Mouse (Mus musculus): ENCODE measurements around the gene Arhgap45. TPM values are rescaled to one million over a fixed set of nuclear protein-coding genes. Genes with fewer than 3 reads are reported as not detected.

Gene Arhgap45
- 1 to 10 TPM; 3.6 to 4.0 TPM for total RNA-seq (2021)

DNA sequence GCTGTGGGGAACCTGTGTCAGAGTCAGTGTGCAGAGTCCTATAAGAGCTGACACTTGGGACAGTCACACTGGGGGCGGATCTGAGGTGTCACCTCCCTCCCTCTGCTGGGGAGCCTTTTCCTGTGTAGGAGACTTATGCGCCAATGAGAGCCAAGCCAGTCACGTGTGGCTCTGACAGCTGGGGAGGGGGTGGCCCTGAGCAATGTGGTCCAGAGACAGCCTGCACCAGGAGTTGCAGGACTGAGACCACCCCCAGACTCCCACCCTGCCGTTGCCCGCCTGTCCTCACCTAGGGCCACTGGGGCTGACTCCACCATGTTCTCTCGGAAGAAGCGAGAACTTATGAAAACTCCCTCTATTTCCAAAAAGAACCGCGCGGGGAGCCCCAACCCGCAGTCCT, at the start of gene Arhgap45:
Gene Arhgap45 (plus strand): TSS at position 143 of the 400 bp plus-strand sequence.
- DNase-seq (ENCODE audit: low spot score in 2 of 2) = peak in 1 of 2 experiments; percentile 52
- intact Hi-C loops (cut with DNase I) = no loop called here

DNA sequence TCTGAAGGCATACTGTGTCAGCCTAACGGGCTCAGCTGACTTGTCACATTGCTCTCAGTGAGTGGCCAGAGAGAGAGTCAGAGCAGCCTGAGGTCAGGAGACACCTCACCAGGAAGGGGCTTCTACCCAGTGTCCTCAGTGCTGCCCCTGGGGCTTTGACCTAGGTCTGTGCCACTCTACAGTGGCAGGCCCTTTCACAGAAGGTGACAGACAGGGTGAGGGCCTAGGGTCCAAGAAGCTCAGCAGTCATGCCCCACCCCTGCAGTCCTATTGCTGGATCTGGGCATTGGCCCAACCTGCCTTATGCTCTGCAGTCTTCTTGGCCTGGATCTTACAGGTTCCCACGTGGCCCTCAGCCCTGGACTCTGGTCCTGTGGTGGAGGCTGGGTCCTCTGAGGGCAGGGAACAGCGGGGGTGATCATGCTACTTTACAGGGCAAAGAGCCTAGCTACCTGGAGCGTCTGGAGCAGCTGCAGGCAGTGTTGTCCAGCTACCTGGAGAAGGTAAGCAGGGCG, 49.5 kb upstream of the Arhgap45 start:
- DNase-seq (ENCODE audit: low spot score in 2 of 2) = no peak
- intact Hi-C loops (cut with DNase I) = loop anchor here (2.0 kb wide), 1 partner anchor 14 kb away; no protein-coding TSS in a partner anchor

DNA sequence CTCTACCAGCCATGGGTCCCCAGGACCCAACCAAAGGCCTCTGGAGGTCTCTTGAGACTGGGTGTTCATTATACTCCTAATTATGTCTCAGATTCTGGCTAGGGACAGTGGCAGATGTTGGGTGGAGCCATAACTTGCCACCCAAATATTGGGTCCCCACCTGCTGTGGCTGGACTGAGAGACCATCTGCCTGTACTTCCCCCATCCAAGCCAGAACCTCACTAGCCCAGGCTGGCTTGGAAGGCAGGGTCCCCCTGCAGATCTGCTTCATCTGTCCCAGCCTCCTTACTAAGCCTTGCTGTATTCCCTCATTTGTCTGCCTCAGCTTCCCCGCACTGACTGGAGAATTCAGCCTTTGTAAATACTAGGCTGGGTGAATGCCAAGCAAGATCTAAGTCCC, 48.3 kb upstream of the Arhgap45 start:
- intact Hi-C loops (cut with DNase I) = no loop called here
- no peak for DNase-seq (ENCODE audit: low spot score in 2 of 2)

DNA sequence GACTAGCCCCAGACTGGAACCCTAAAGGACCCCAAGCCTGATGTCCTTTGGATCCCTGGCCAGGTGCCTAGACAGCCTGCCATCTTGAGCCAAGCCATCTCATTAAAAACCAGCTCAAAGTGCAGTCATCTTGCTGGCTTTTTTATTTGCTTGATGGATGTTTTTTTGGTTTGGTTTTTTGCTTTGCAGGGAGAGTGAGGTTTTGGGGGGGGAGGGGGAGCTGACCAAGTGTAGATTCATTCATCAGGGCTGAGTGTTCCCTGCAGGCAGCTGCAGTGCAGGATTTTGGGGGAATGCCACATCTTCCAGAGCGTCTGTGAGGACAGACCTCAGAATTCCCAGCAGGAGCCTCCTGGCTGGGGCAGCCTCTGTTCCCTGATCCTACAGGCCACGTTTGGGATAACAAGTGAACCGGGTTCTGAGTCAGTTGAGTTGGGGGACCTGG, 47.3 kb upstream of the Arhgap45 start:
- DNase-seq (ENCODE audit: low spot score in 2 of 2) = no peak

DNA sequence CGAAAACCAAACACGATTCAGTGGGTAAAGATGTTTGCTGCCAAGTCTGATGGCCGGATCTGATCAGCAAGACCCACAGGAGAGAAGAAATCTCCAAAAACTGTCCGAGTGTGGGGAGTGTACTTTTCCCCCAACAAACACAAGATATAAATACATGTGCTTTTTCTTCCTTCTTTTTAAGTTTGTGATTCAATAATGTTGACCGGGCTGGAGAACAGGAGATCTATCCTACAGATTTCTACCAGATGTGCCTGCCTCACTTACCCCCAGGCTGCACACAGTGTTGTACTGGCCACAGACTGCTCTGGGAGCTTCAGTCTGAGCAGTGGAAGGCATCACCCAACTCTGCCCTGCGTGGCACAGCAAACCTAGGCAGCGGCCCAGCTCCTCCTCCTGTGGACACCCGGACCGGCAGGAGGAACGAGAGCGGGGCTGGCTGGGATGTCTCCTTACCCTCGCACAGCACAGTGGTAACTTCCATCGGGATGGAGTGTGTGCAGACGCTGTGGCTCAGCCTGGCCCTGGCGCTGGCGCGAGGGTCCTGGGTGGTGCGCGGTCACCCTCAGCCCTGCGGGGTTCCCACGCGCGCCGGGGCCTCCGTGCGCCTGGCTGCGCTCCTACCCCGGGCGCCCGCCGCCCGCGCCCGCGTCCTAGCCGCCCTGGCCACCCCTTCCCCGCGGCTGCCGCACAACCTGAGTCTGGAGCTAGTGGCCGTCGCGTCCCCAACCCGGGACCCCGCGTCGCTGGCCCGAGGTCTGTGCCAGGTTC, 45.9 kb upstream of the Arhgap45 start, which contains the start of gene Grin3b:
Gene Grin3b (plus strand): TSS at position 301 of the 768 bp plus-strand sequence.
- intact Hi-C loops (cut with DNase I) = no loop called here
- no peak for DNase-seq (ENCODE audit: low spot score in 2 of 2)

More for the DNA sequence above, 47.3 kb upstream of the Arhgap45 start:
- intact Hi-C loops (cut with DNase I) = no loop called here

DNA sequence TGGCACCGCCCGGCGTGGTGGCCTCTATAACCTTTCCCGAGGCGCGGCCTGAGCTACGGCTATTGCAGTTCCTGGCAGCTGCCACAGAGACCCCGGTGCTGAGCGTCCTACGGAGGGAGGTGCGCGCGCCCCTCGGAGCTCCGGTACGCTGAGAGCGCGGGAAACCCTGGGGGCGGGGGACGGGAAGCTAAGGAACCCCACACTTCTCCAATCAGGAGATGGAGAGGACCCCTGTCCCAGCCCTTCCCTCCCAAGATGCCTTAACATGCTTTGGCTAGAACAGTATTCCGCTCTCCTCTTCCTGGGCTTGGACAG, 45.3 kb upstream of the Arhgap45 start:
- DNase-seq (ENCODE audit: low spot score in 2 of 2) = no peak
- intact Hi-C loops (cut with DNase I) = no loop called here

DNA sequence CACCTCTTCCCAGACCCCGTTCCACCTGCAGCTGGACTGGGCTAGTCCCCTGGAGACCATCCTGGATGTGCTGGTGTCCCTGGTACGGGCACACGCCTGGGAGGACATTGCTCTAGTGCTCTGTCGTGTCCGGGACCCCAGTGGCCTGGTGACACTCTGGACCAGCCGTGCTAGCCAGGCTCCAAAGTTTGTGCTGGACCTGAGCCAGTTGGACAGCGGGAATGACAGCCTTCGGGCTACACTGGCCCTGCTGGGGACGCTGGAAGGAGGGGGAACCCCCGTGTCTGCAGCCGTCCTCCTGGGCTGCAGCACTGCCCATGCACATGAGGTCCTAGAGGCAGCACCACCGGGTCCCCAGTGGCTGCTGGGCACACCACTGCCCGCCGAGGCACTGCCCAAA, 43.6 kb upstream of the Arhgap45 start:
- no peak for DNase-seq (ENCODE audit: low spot score in 2 of 2)
- intact Hi-C loops (cut with DNase I) = no loop called here

DNA sequence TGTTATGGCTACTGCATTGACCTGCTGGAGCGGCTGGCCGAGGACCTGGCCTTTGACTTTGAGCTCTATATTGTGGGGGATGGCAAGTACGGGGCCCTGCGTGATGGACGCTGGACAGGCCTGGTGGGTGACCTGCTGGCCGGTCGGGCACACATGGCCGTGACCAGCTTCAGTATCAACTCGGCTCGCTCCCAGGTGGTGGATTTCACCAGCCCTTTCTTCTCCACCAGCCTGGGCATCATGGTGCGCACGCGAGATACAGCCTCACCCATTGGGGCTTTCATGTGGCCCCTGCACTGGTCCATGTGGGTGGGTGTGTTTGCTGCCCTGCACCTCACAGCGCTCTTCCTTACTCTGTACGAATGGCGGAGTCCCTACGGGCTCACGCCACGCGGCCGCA, 42.4 kb upstream of the Arhgap45 start:
- no peak for DNase-seq (ENCODE audit: low spot score in 2 of 2)
- intact Hi-C loops (cut with DNase I) = no loop called here

DNA sequence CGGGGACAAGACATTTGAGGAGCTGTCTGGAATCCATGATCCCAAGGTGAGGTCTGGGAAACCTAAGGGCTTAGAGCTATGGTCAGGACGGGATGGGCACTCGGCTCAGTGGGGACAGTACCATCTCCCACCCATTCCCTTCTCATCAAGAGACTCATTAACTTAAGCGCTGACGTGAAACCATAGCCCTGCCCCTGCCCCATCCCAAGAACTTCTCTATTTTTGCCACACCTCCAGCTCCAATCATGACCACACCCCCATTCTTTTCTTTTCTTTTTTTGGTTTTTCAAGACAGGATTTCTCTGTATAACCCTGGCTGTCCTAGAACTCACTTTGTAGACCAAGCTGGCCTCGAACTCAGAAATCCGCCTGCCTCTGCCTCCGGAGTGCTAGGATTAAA, 41.8 kb upstream of the Arhgap45 start:
- no peak for DNase-seq (ENCODE audit: low spot score in 2 of 2)
- intact Hi-C loops (cut with DNase I) = no loop called here

DNA sequence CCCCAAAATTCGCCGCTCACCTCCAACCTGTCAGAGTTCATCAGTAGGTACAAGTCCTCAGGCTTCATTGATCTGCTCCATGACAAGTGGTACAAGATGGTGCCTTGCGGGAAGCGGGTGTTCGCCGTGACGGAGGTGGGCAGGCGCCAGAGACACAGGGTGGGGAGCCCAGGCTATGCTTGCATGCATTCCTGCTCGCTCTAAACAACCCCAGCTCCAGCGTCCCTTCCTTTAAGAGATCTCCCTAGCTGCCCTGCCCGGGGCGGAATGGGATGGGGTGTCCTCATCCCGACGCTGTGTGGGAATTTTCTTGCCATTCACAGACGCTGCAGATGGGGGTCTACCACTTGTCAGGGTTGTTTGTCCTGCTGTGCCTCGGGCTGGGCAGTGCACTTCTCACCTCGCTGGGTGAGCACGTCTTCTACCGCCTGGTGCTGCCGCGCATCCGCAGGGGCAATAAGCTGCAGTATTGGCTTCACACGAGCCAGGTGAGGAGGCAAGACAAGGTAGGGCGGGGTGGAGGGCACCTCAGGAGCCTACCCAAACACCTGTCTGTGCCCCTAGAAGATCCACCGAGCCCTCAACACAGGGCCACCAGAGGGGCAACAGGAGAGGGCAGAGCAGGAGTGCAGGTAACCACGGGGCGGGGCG, 40.3 kb upstream of the Arhgap45 start:
- DNase-seq (ENCODE audit: low spot score in 2 of 2) = no peak
- intact Hi-C loops (cut with DNase I) = no loop called here

DNA sequence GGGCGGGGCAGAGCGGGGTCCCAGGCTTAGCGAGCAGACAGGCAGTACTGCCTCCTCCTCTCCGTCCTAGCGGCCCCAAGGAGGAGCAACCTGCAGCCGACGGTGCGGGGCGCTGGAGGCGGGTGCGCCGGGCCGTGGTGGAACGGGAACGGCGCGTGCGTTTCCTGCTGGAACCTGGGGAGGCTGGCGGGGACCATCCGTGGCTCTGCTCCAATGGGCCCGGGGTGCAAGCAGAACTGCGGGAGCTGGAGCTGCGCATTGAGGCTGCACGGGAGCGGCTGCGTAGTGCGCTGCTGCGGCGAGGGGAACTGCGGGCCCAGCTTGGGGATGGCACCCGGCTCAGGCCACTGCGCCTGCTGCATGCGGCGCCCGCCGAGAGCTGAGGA, 39.7 kb upstream of the Arhgap45 start:
- no peak for DNase-seq (ENCODE audit: low spot score in 2 of 2)
- intact Hi-C loops (cut with DNase I) = no loop called here

DNA sequence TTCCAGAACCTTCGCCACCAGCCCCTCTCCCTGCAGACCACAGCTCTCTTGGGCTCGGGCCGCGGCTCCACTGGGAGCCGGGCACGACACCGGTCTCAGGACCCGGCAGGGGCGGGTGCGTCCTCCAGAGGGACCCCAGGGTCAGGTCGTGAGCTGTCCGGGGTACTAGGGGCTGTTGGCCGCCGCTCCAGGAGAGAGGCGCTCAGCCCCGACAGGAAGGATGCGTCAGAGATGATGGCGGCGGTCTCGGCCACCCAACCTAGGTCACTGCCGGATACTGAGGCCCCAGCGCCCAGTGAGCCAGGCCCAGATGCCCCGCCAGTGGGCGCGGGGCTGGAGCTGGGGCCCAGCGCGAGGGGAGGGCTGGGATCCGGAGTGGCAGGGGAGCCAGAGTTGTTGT, 39.1 kb upstream of the Arhgap45 start:
- intact Hi-C loops (cut with DNase I) = no loop called here

DNA sequence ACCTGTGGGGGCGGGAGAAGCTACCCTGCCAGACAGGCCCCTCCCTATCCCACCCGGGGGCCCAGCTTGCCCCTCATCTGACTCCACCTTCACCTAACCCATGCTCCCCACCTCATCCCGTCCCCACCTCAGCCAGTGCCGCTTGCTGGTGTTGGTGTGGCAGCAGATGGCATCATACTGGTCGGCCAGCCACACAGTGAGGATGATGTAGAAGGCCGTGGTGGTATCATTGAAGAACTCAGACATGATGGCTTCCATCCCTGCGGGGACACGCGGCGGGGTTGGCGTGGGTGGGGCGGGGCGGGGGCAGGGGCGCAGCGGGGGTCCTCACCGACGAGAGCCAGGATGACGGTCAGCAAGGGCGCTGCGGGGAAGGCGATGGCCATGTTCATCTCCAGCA, 38.4 kb upstream of the Arhgap45 start:
- intact Hi-C loops (cut with DNase I) = no loop called here
- DNase-seq (ENCODE audit: low spot score in 2 of 2) = no peak

More for the DNA sequence above, 39.1 kb upstream of the Arhgap45 start:
- no peak for DNase-seq (ENCODE audit: low spot score in 2 of 2)

DNA sequence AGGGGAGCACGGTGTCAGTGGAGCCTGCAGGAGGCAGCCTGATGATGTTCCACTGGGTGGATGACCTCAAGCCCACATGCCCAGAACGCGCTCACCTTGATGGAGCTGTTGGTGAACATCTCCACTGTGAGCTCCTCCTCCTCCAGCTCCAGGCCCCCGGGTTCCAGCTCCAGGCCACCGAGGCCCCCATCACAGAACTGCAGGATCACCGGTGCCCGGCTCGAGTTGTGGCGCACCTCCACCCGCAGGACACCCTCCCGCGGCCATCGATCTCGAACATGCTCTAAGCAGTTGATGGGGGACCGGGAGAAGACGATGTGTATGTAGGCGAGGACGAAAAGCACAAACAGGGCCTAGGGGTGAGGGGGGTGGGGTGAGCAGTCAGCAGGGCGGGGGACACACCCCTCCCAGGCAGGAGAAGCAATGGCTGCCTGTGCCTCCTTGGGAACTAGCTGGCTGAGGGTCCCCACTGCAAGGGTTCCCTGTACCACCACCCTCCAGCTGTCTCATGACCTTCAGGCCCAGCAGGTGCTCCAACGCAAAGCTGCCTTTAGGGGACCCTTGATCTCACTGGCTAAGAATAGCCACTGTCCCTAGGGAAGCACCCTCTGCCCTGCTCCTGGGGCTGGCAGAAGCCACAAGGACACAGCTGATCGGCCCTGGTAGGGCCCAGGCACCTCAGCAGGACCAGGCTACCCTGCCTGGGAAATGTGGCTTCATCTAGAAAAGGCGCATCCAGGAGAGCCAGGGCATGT, 36.9 kb upstream of the Arhgap45 start:
- no peak for DNase-seq (ENCODE audit: low spot score in 2 of 2)
- intact Hi-C loops (cut with DNase I) = loop anchor here (2.0 kb wide), 1 partner anchor 13 kb away; no protein-coding TSS in a partner anchor

DNA sequence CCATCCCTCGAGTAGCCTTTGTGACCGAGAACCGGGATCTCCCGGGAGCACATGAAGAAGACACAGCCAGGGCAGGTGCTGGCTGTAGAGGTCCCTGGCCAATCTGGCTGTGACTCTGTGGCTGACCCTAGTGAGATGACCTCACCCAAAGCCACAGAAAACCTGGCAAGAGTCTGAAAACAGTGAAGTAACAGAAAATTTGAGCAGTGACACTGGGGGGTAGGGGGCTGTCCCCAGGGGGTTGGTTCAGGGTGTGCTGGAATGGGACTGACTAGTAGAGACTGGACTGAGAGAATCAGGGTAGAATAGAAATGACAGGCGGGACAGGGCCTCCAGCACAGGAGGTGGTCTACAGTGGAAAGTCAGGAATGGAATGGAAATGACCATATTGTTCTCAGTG, 33.2 kb upstream of the Arhgap45 start:
- DNase-seq (ENCODE audit: low spot score in 2 of 2) = no peak
- intact Hi-C loops (cut with DNase I) = loop anchor here (2.0 kb wide), 1 partner anchor 22 kb away; the partner anchor contains the start of gene Wdr18

DNA sequence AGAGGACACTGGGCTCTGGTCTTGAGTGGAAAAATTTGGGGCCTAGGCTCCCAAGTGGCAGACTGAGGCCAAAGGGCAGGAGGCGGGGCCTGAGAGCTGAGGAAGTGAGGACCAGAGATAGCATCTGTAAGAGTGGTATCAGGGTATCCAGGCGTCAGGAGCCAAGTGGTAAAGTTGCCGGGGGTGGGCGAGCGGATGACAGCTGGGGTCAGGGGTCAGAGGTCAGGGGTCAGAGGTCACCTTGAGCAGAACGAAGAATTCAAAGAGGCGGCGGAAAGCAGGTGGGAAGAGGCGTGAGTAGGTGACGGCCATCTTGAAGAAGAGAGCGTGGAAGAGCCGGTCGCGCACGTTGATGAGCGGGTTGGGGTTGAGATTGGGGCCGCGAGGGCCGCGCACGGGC, 32.8 kb upstream of the Arhgap45 start:
- DNase-seq (ENCODE audit: low spot score in 2 of 2) = peak; percentile 63 to 64
- intact Hi-C loops (cut with DNase I) = loop anchor here (2.0 kb wide), 4 partner anchors 23 to 155 kb away; partner anchors contain the start of genes Atp5d, Polr2e, Stk11 and Wdr18

DNA sequence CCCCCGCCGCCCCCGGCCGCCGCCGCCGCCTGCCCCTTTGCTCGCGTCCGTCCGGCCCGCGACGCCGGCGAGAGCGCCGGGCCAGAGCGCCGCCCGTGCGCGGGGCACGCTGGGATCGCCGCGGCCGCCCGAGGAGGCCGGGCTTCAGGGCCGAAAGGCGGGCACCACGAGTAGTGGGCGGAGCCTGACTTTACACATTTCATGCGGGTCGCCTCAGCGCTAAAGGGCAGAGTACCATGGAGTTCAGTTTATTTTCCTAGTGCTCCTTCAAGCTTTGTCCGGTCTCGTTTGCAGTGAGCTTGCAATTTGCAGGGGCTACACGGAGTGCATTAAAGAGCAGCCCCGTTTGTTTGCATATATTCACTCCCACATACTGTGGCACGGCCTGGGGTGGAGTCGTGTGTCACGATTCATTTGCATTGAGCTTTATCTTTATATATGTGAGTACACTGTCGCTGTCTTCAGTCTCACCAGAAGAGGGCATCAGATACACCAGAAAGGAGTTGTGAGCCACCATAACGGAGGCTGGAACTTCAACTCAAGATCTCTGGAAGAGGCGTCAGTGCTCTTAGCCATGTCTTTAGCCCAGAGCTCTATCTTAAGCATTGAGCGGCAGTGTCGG, 32.1 kb upstream of the Arhgap45 start, which contains the start of gene Tmem259:
Gene Tmem259 (minus strand): TSS at position 136 of the 622 bp plus-strand sequence.
- peak; percentile 85 to 87 for DNase-seq (ENCODE audit: low spot score in 2 of 2)
- intact Hi-C loops (cut with DNase I) = loop anchor here (2.0 kb wide), 3 partner anchors 54 to 154 kb away; partner anchors contain the start of genes Atp5d, Polr2e and Stk11

DNA sequence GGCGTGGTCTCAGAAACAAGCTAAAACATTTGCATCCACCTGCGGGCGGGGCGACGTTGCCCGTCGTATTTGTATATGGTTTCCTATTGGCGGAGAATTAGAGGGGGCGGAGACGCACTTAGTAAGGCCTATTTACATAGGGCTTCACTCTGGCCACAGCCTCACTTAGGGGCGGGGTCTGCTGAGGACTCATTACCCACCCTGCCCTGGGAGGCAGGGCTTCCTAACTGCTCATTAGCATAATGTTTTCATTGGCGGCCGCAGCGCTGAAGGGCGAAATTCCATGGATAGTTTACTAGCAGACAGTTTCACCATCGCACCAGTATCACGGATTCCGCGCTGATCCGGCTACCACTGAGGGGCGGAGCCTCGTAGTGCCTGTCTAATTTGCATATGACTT, 31.6 kb upstream of the Arhgap45 start:
- intact Hi-C loops (cut with DNase I) = loop anchor here (2.0 to 5.0 kb wide), 4 partner anchors 54 to 154 kb away; partner anchors contain the start of genes Atp5d, Polr2e and Stk11
- peak; percentile 98 to 99 for DNase-seq (ENCODE audit: low spot score in 2 of 2)
